Mouse (Mus musculus) monocyte, adult 59 days (primary cell): Measurements from ENCODE around the gene Zfp277. TPM values are rescaled to one million over a fixed set of nuclear protein-coding genes. Genes with fewer than 3 reads are reported as not detected.

Experiments
- total RNA-seq, 2 experiments: library from RNA; stranded (reverse); gene quantifications; one replicate each; pipeline ENCODE4 v1.2.4; 2023

Zfp277 gene
- total RNA-seq: 10 to 100 TPM; 30.2 to 32.0 TPM

DNA sequence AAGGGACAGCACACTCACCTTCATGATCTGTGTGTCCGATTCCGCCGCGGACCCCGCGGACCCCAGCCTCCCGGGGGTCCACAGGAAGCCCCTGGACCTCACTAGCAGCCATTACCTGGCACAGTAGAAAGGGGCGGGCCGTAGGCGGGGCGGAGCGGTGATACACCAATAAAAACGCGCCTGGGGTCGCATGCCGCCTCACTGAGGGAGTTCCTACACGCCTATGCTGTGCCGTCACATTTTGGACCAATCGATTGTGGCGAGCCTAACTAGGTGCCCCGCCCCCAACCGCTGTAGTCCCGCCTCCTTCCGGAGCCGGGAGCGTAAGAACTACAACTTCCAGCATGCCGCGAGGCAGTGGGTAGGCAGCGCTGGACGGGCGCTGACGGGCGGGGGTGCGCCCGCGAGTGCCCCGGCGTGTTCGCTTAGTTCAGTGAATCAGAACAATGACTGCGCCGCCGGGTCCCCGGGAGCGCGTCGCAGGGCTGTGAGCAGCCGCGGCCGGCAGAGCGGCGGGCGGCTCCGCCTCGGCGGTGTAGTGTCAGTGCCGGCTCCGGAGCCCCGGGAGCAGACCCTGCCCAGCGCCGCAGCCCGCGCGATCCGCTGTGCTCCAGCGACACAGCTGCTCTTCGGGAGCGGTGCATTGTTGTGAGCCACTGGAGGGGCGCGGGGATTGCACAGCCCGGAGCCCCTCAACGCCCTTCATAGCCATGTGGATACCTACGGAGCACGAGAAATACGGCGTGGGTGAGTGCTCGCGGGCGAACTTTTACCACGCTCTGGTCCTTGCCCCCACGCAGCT is at the start of gene Zfp277, which contains the start of gene Dock4:
TSS of gene Zfp277 (minus strand) at position 255 of the 802 bp plus-strand sequence.
TSS of gene Dock4 (plus strand) at position 305 of the 802 bp plus-strand sequence.

Other genes with a start within 250 kb of the Zfp277 start
- gene Lsmem1, start 246.4 kb downstream of the Zfp277 start, total RNA-seq: 1 to 10 TPM; 3.2 to 4.3 TPM
- 100 to 1,000 TPM; 773 to 876 TPM for gene Ifrd1, start 197.4 kb downstream of the Zfp277 start, total RNA-seq
- 10 to 100 TPM; 53.4 to 58.0 TPM for gene Dock4, start 50 bp upstream of the Zfp277 start, total RNA-seq